Mouse (Mus musculus) G1E (cell line): ENCODE results near the gene Slc25a22.

Experiments used
- CTCF ChIP-seq: IDR thresholded peaks from 2 replicates; pipeline ENCODE4 v1.5.1; 2012; ENCODE audit warnings: low read depth, low read length, inconsistent platforms, mixed read lengths
- GATA1 ChIP-seq: IDR thresholded peaks from 2 replicates; pipeline ENCODE4 v1.6.1; 2012; ENCODE audit warnings: borderline replicate concordance, low read length, inconsistent platforms, mixed read lengths

GRCm38 (mm10) chr7:141486239-141486638 is 48.5 kb upstream of the Slc25a22 start:
- TF ChIP-seq CTCF (no peak), GATA1 (no peak)
